Mouse (Mus musculus): ENCODE data around the gene Wdr35. TPM values are rescaled to one million over a fixed set of nuclear protein-coding genes. Genes with fewer than 3 reads are reported as not detected.
"Not testable (repeated sequence)": the region's sequence is repeated elsewhere in the genome, so short reads cannot be mapped to it uniquely, and the experiment has no call there.

The Wdr35 gene
- 16.7 and 18.8 TPM in 2 replicates for polyA plus RNA-seq (2012; rRNA removed)
- polyA plus RNA-seq (2014; fragmentation: Nextera tagmentation; extraction: Ambion mirVana): 17.8 and 22.3 TPM in 2 replicates

- Histone ChIP-seq H3K9ac (ENCODE audit: low read depth, low read length, severe bottlenecking) (peak within 1 kb of the TSS; percentile 67), H3K36me3 (ENCODE audit: control insufficient read depth, insufficient read depth, low read length) (peaks cover 8% of the 10 kb centered on the region; the same call in 1 of the 2 replicates), H3K27ac (replicated peaks; ENCODE audit: low read depth, low read length) (peak within 1 kb of the TSS; percentile 68), H3K4me1 (ENCODE audit: control insufficient read depth, insufficient read depth, low read length) (peaks cover 4% of the 10 kb centered on the region), H3K4me2 (replicated peaks; ENCODE audit: low read depth, low read length, severe bottlenecking) (peak within 1 kb of the TSS; percentile 88), H3K27me3 (ENCODE audit: control insufficient read depth, insufficient read depth, low read length) (no peaks in the 10 kb centered on the region), H3K4me3 (replicated peaks; ENCODE audit: low read length) (peak within 1 kb of the TSS; percentile 76), H3K9me3 (ENCODE audit: control insufficient read depth, low read length) (no peaks in the 10 kb centered on the region)
- ATAC-seq (ENCODE audit: low FRiP score, low read depth) (peak; percentile 84), DNase-seq (ENCODE audit: low spot score) (peak; percentile 91)
- under 1% methylated on average over 45 of the region's 45 CpGs for WGBS
- TF ChIP-seq POLR2A (IDR thresholded peaks at IDR 0.05; ENCODE audit: borderline replicate concordance, extremely low read depth, insufficient read depth, insufficient read length): peak; percentile 62; the same call in 1 of the 2 replicates
Measured at GRCm38 (mm10) chr12:8973820-8974465, at the start of gene Wdr35. Gene Wdr35, plus strand, starts transcription at chr12:8973892.

GRCm38 (mm10) chr12:8927652-8928051, 46.0 kb upstream of the Wdr35 start:
- no peaks in the 10 kb centered on the region for H3K27me3 ChIP-seq (ENCODE audit: control insufficient read depth, insufficient read depth, low read length)
- no peak for DNase-seq (ENCODE audit: low spot score)
- no peak overlapping the region for H3K4me2 ChIP-seq (replicated peaks; ENCODE audit: low read depth, low read length, severe bottlenecking)
- no peak overlapping the region for H3K4me3 ChIP-seq (replicated peaks; ENCODE audit: low read length)
- H3K4me1 ChIP-seq (ENCODE audit: control insufficient read depth, insufficient read depth, low read length): peaks cover 29% of the 10 kb centered on the region
- H3K36me3 ChIP-seq (ENCODE audit: control insufficient read depth, insufficient read depth, low read length): peaks cover 35% of the 10 kb centered on the region
- ATAC-seq (ENCODE audit: low FRiP score, low read depth): no peak
- H3K9me3 ChIP-seq (ENCODE audit: control insufficient read depth, low read length): no peaks in the 10 kb centered on the region
- no peak for TF ChIP-seq POLR2A (IDR thresholded peaks at IDR 0.05; ENCODE audit: borderline replicate concordance, extremely low read depth, insufficient read depth, insufficient read length)
- 94% methylated on average over 3 of the region's 3 CpGs for WGBS
- no peak overlapping the region for H3K9ac ChIP-seq (ENCODE audit: low read depth, low read length, severe bottlenecking)
- H3K27ac ChIP-seq (replicated peaks; ENCODE audit: low read depth, low read length): no peak overlapping the region

- H3K4me2 ChIP-seq (replicated peaks; ENCODE audit: low read depth, low read length, severe bottlenecking): no peak overlapping the region
- H3K9me3 ChIP-seq (ENCODE audit: control insufficient read depth, low read length): no peaks in the 10 kb centered on the region
- no peak overlapping the region for H3K27ac ChIP-seq (replicated peaks; ENCODE audit: low read depth, low read length)
- no peak overlapping the region for H3K9ac ChIP-seq (ENCODE audit: low read depth, low read length, severe bottlenecking)
- WGBS: 91% methylated on average over 4 of the region's 4 CpGs
- TF ChIP-seq POLR2A (IDR thresholded peaks at IDR 0.05; ENCODE audit: borderline replicate concordance, extremely low read depth, insufficient read depth, insufficient read length): no peak
- H3K4me3 ChIP-seq (replicated peaks; ENCODE audit: low read length): no peak overlapping the region
- ATAC-seq (ENCODE audit: low FRiP score, low read depth) (no peak), DNase-seq (ENCODE audit: low spot score) (no peak)
- no peaks in the 10 kb centered on the region for H3K27me3 ChIP-seq (ENCODE audit: control insufficient read depth, insufficient read depth, low read length)
- peaks cover 23% of the 10 kb centered on the region for H3K4me1 ChIP-seq (ENCODE audit: control insufficient read depth, insufficient read depth, low read length)
- peaks cover 43% of the 10 kb centered on the region for H3K36me3 ChIP-seq (ENCODE audit: control insufficient read depth, insufficient read depth, low read length)
Measured at GRCm38 (mm10) chr12:8928766-8929165, 44.9 kb upstream of the Wdr35 start.

GRCm38 (mm10) chr12:8931083-8931482, 42.6 kb upstream of the Wdr35 start:
- Histone ChIP-seq H3K4me2 (replicated peaks; ENCODE audit: low read depth, low read length, severe bottlenecking) (no peak overlapping the region), H3K9me3 (ENCODE audit: control insufficient read depth, low read length) (no peaks in the 10 kb centered on the region), H3K27ac (replicated peaks; ENCODE audit: low read depth, low read length) (no peak overlapping the region), H3K9ac (ENCODE audit: low read depth, low read length, severe bottlenecking) (no peak overlapping the region), H3K4me1 (ENCODE audit: control insufficient read depth, insufficient read depth, low read length) (peaks cover 12% of the 10 kb centered on the region; the same call in 1 of the 2 replicates), H3K36me3 (ENCODE audit: control insufficient read depth, insufficient read depth, low read length) (peaks cover 48% of the 10 kb centered on the region), H3K27me3 (ENCODE audit: control insufficient read depth, insufficient read depth, low read length) (no peaks in the 10 kb centered on the region), H3K4me3 (replicated peaks; ENCODE audit: low read length) (no peak overlapping the region)
- 89% methylated on average over 4 of the region's 4 CpGs for WGBS
- ATAC-seq (ENCODE audit: low FRiP score, low read depth) (no peak), DNase-seq (ENCODE audit: low spot score) (no peak)
- TF ChIP-seq POLR2A (IDR thresholded peaks at IDR 0.05; ENCODE audit: borderline replicate concordance, extremely low read depth, insufficient read depth, insufficient read length): no peak

GRCm38 (mm10) chr12:8935349-8935748, 38.3 kb upstream of the Wdr35 start:
- H3K4me1 ChIP-seq (ENCODE audit: control insufficient read depth, insufficient read depth, low read length): peaks cover 8% of the 10 kb centered on the region; the same call in 1 of the 2 replicates
- no peaks in the 10 kb centered on the region for H3K27me3 ChIP-seq (ENCODE audit: control insufficient read depth, insufficient read depth, low read length)
- ATAC-seq (ENCODE audit: low FRiP score, low read depth) (no peak), DNase-seq (ENCODE audit: low spot score) (no peak)
- H3K9me3 ChIP-seq (ENCODE audit: control insufficient read depth, low read length): no peaks in the 10 kb centered on the region
- H3K9ac ChIP-seq (ENCODE audit: low read depth, low read length, severe bottlenecking): no peak overlapping the region
- H3K4me2 ChIP-seq (replicated peaks; ENCODE audit: low read depth, low read length, severe bottlenecking): no peak overlapping the region
- H3K36me3 ChIP-seq (ENCODE audit: control insufficient read depth, insufficient read depth, low read length): peaks cover 78% of the 10 kb centered on the region
- WGBS: 63% methylated on average over 5 of the region's 5 CpGs
- TF ChIP-seq POLR2A (IDR thresholded peaks at IDR 0.05; ENCODE audit: borderline replicate concordance, extremely low read depth, insufficient read depth, insufficient read length): no peak
- H3K27ac ChIP-seq (replicated peaks; ENCODE audit: low read depth, low read length): peak overlapping the region; percentile 22; the same call in 1 of the 2 replicates
- H3K4me3 ChIP-seq (replicated peaks; ENCODE audit: low read length): no peak overlapping the region

GRCm38 (mm10) chr12:8936210-8936609, 37.5 kb upstream of the Wdr35 start:
- DNase-seq (ENCODE audit: low spot score); ATAC-seq (ENCODE audit: low FRiP score, low read depth); H3K4me2 ChIP-seq (replicated peaks; ENCODE audit: low read depth, low read length, severe bottlenecking); H3K27me3 ChIP-seq (ENCODE audit: control insufficient read depth, insufficient read depth, low read length); H3K4me1 ChIP-seq (ENCODE audit: control insufficient read depth, insufficient read depth, low read length); H3K9me3 ChIP-seq (ENCODE audit: control insufficient read depth, low read length); H3K4me3 ChIP-seq (replicated peaks; ENCODE audit: low read length); H3K9ac ChIP-seq (ENCODE audit: low read depth, low read length, severe bottlenecking); H3K27ac ChIP-seq (replicated peaks; ENCODE audit: low read depth, low read length): not testable (repeated sequence)
- peaks cover 76% of the 10 kb centered on the region for H3K36me3 ChIP-seq (ENCODE audit: control insufficient read depth, insufficient read depth, low read length)
- 59% methylated on average over 4 of the region's 4 CpGs for WGBS

Measured in limb, embryonic 14.5 days (tissue).